ENCODE assay signal across 8 mouse cellular contexts in genomic region chr8:69717232-69717580, GRCm38 (mm10). TPM values are rescaled to one million over a fixed set of nuclear protein-coding genes. Genes with fewer than 3 reads are reported as not detected.
A peak's percentile ranks its signal among the peaks of the same experiment; 100 is the strongest.
DNase-seq lines count a peak whose midpoint lies in the region; ATAC-seq and TF ChIP-seq lines count a peak whose summit lies in the region.

No protein-coding gene starts in this region.

- H3K27ac ChIP-seq in heart, postnatal 0 days (ENCODE audit: low read depth) = 0 out of 2 replicates have a peak overlapping the region, but pooled peaks have one; percentile 28
- H3K27ac ChIP-seq in brown adipose tissue, adult 24 weeks (replicated peaks; ENCODE audit: low read depth, low read length) = peak overlapping the region; percentile 18; the same call in 1 of the 2 replicates
- peak overlapping the region; percentile 76 for H3K27ac ChIP-seq in hindbrain, embryonic 13.5 days
- H3K27ac ChIP-seq in midbrain, embryonic 13.5 days = peak overlapping the region; percentile 67

- no peaks in the 10 kb centered on the region for H3K27me3 ChIP-seq in heart, postnatal 0 days (ENCODE audit: control insufficient read depth, insufficient read depth, low read length)
- H3K27me3 ChIP-seq in hindbrain, embryonic 13.5 days = no peaks in the 10 kb centered on the region
- H3K27me3 ChIP-seq in midbrain, embryonic 13.5 days = no peaks in the 10 kb centered on the region

- TF ChIP-seq EP300 in heart, postnatal 0 days (IDR thresholded peaks at IDR 0.05; ENCODE audit: low read depth) = no peak

- TF ChIP-seq CTCF in heart, postnatal 0 days (IDR thresholded peaks at IDR 0.05; ENCODE audit: low read depth) = no peak

- intact Hi-C loops in heart, postnatal 36 days (cut with DNase I) = loop anchor here (2.0 kb wide), 1 partner anchor 92 kb away; the partner anchor contains the start of gene Zfp868
- intact Hi-C loops in gastrocnemius, postnatal 36 days (cut with DNase I) = loop anchor here (2.0 kb wide), 1 partner anchor 92 kb away; the partner anchor contains the start of gene Zfp868

- no peak overlapping the region for H3K9ac ChIP-seq in heart, postnatal 0 days (replicated peaks; ENCODE audit: low read depth, low read length)
- H3K9ac ChIP-seq in hindbrain, embryonic 13.5 days = 0 out of 2 replicates have a peak overlapping the region, but pooled peaks have one; percentile 46
- peak overlapping the region; percentile 16; the same call in 1 of the 2 replicates for H3K9ac ChIP-seq in midbrain, embryonic 13.5 days (replicated peaks)

- H3K36me3 ChIP-seq in heart, postnatal 0 days (replicated peaks; ENCODE audit: control insufficient read depth, insufficient read depth, low read length) = no peaks in the 10 kb centered on the region
- peaks cover 5% of the 10 kb centered on the region for H3K36me3 ChIP-seq in hindbrain, embryonic 13.5 days
- peaks cover 6% of the 10 kb centered on the region; the same call in 1 of the 2 replicates for H3K36me3 ChIP-seq in midbrain, embryonic 13.5 days

- peak overlapping the region; percentile 59 for H3K4me2 ChIP-seq in heart, postnatal 0 days (ENCODE audit: low read depth, low read length)
- peak overlapping the region; percentile 55 for H3K4me2 ChIP-seq in hindbrain, embryonic 13.5 days
- peak overlapping the region; percentile 51 for H3K4me2 ChIP-seq in midbrain, embryonic 13.5 days (replicated peaks)

- 45% methylated on average over 5 of the region's 5 CpGs for WGBS in heart, postnatal 0 days
- WGBS in hindbrain, embryonic 13.5 days = 46% methylated on average over 5 of the region's 5 CpGs
- WGBS in midbrain, embryonic 13.5 days = 46% methylated on average over 5 of the region's 5 CpGs

- H3K9me3 ChIP-seq in heart, postnatal 0 days (replicated peaks; ENCODE audit: control insufficient read depth, low read length) = no peaks in the 10 kb centered on the region
- no peaks in the 10 kb centered on the region for H3K9me3 ChIP-seq in hindbrain, embryonic 13.5 days
- no peaks in the 10 kb centered on the region for H3K9me3 ChIP-seq in midbrain, embryonic 13.5 days

- no peak for DNase-seq in heart, postnatal 0 days (ENCODE audit: low spot score)
- DNase-seq in heart, postnatal 36 days = no peak
- DNase-seq in gastrocnemius, postnatal 36 days = no peak
- DNase-seq in adrenal gland, postnatal 25 days = no peak
- no peak for DNase-seq in testis, postnatal 14 days (ENCODE audit: low spot score)

- H3K4me1 ChIP-seq in heart, postnatal 0 days (ENCODE audit: control insufficient read depth, insufficient read depth) = peaks cover 7% of the 10 kb centered on the region; the same call in 1 of the 2 replicates
- peaks cover 7% of the 10 kb centered on the region; the same call in 1 of the 2 replicates for H3K4me1 ChIP-seq in brown adipose tissue, adult 24 weeks (ENCODE audit: control insufficient read depth, insufficient read depth, insufficient read length, low read length)
- H3K4me1 ChIP-seq in hindbrain, embryonic 13.5 days (replicated peaks) = peaks cover 30% of the 10 kb centered on the region
- H3K4me1 ChIP-seq in midbrain, embryonic 13.5 days (replicated peaks) = peaks cover 33% of the 10 kb centered on the region

- no peak for ATAC-seq in heart, postnatal 0 days (ENCODE audit: insufficient read depth, low read depth)
- peak; percentile 30 for ATAC-seq in hindbrain, embryonic 13.5 days (ENCODE audit: low FRiP score)
- ATAC-seq in midbrain, embryonic 13.5 days = no peak; the same call in 1 of the 2 replicates

- peak overlapping the region; percentile 34 for H3K4me3 ChIP-seq in heart, postnatal 0 days (ENCODE audit: low read depth, low read length)
- peak overlapping the region; percentile 60 for H3K4me3 ChIP-seq in brown adipose tissue, adult 24 weeks (ENCODE audit: insufficient read depth, low read depth, low read length)
- peak overlapping the region; percentile 87 for H3K4me3 ChIP-seq in hindbrain, embryonic 13.5 days
- peak overlapping the region; percentile 88 for H3K4me3 ChIP-seq in midbrain, embryonic 13.5 days (replicated peaks)

RNA-seq across cellular contexts. Expression of gene Zfp869, which starts 6.7 kb away (rescaled TPM):
- 5.6 and 16.8 TPM in 2 replicates for total RNA-seq in heart, postnatal 0 days (2014; rRNA removed; ENCODE audit: low replicate concordance)
- polyA plus RNA-seq in heart, postnatal 0 days (2015; fragmentation: Nextera tagmentation; extraction: Ambion mirVana) = 11.4 and 12.7 TPM in 2 replicates
- total RNA-seq in heart, postnatal 36 days (2021) = 10 to 100 TPM; 13.6 to 16.1 TPM
- 10.6 and 13.3 TPM in 2 replicates for polyA plus RNA-seq in brown adipose tissue, adult 24 weeks (2012; ENCODE audit: insufficient read depth, insufficient read length, missing spikeins)
- 26.1 and 27.0 TPM in 2 replicates for polyA plus RNA-seq in hindbrain, embryonic 13.5 days (2015; fragmentation: Nextera tagmentation; extraction: Ambion mirVana)
- polyA plus RNA-seq in midbrain, embryonic 13.5 days (2015; fragmentation: Nextera tagmentation; extraction: Ambion mirVana) = 28.4 and 28.8 TPM in 2 replicates
- 10 to 100 TPM in 1 of 2 experiments, 1 to 10 TPM in 1; 8.7 to 11.4 TPM for total RNA-seq in gastrocnemius, postnatal 36 days (2021)
- 21.9 and 24.9 TPM in 2 replicates for total RNA-seq in adrenal gland, postnatal 25 days (2021)

RNA-seq across cellular contexts. Expression of gene Zfp963, which starts 32.6 kb away (rescaled TPM):
- 0.73 and 3.5 TPM in 2 replicates for total RNA-seq in heart, postnatal 0 days (2014; rRNA removed; ENCODE audit: low replicate concordance)
- polyA plus RNA-seq in heart, postnatal 0 days (2015; fragmentation: Nextera tagmentation; extraction: Ambion mirVana) = 2.8 and 3.1 TPM in 2 replicates
- 1 to 10 TPM; 2.0 to 2.2 TPM for total RNA-seq in heart, postnatal 36 days (2021)
- polyA plus RNA-seq in brown adipose tissue, adult 24 weeks (2012; ENCODE audit: insufficient read depth, insufficient read length, missing spikeins) = 1.6 and 2.2 TPM in 2 replicates
- polyA plus RNA-seq in hindbrain, embryonic 13.5 days (2015; fragmentation: Nextera tagmentation; extraction: Ambion mirVana) = 7.8 and 8.6 TPM in 2 replicates
- 9.2 and 10.2 TPM in 2 replicates for polyA plus RNA-seq in midbrain, embryonic 13.5 days (2015; fragmentation: Nextera tagmentation; extraction: Ambion mirVana)
- total RNA-seq in gastrocnemius, postnatal 36 days (2021) = 1 to 10 TPM; 2.9 to 3.0 TPM
- total RNA-seq in adrenal gland, postnatal 25 days (2021) = 3.4 and 4.9 TPM in 2 replicates

RNA-seq across cellular contexts. Expression of gene Gm20422, which starts 57.5 kb away (rescaled TPM):
- total RNA-seq in heart, postnatal 0 days (2014; rRNA removed; ENCODE audit: low replicate concordance) = 2.5 TPM in 1 of 2 replicates, not detected in the other
- 1.6 and 2.5 TPM in 2 replicates for polyA plus RNA-seq in heart, postnatal 0 days (2015; fragmentation: Nextera tagmentation; extraction: Ambion mirVana)
- total RNA-seq in heart, postnatal 36 days (2021) = 1 to 10 TPM in 1 of 2 experiments, not detected in 1; 1.3 TPM
- polyA plus RNA-seq in brown adipose tissue, adult 24 weeks (2012; ENCODE audit: insufficient read depth, insufficient read length, missing spikeins) = not detected in 2 replicates
- polyA plus RNA-seq in hindbrain, embryonic 13.5 days (2015; fragmentation: Nextera tagmentation; extraction: Ambion mirVana) = 0.34 TPM in 1 of 2 replicates, not detected in the other
- 0.24 and 1.1 TPM in 2 replicates for polyA plus RNA-seq in midbrain, embryonic 13.5 days (2015; fragmentation: Nextera tagmentation; extraction: Ambion mirVana)
- total RNA-seq in gastrocnemius, postnatal 36 days (2021) = 1 to 10 TPM; 1.3 to 2.4 TPM
- total RNA-seq in adrenal gland, postnatal 25 days (2021) = 3.3 TPM in 1 of 2 replicates, not detected in the other

Comparison
In these comparisons a context has a peak if more than half of its experiments do, and no peak if none do; other contexts are left out.
1. H3K27ac ChIP-seq: peak in every context shown above with its lines; median percentile 76 in hindbrain, embryonic 13.5 days; 67 in midbrain, embryonic 13.5 days; 28 in heart, postnatal 0 days; 18 in brown adipose tissue, adult 24 weeks.
2. H3K4me3 ChIP-seq: peak in every context shown above with its lines; median percentile 88 in midbrain, embryonic 13.5 days; 87 in hindbrain, embryonic 13.5 days; 60 in brown adipose tissue, adult 24 weeks; 34 in heart, postnatal 0 days.